8 mouse cellular contexts compared by ENCODE assay signal in genomic region chr12:101912626-101913490, GRCm38 (mm10). TPM values are rescaled to one million over a fixed set of nuclear protein-coding genes. Genes with fewer than 3 reads are reported as not detected.
DNase-seq lines count a peak whose midpoint lies in the region; ATAC-seq and TF ChIP-seq lines count a peak whose summit lies in the region.

Gene Trip11 (minus strand): TSS chr12:101913267.

- H3K27ac ChIP-seq in forebrain, embryonic 12.5 days, result peak within 1 kb of the TSS; percentile 67
- peak within 1 kb of the TSS; percentile 92 for H3K27ac ChIP-seq in heart, postnatal 0 days (ENCODE audit: low read depth)
- H3K27ac ChIP-seq in liver, embryonic 14.5 days, result peak within 1 kb of the TSS; percentile 71
- peak within 1 kb of the TSS; percentile 88 for H3K27ac ChIP-seq in stomach, embryonic 15.5 days

- H3K9me3 ChIP-seq in E14TG2a.4 (ENCODE audit: low read length), result no peaks in the 10 kb centered on the region
- no peaks in the 10 kb centered on the region for H3K9me3 ChIP-seq in forebrain, embryonic 12.5 days
- no peaks in the 10 kb centered on the region for H3K9me3 ChIP-seq in heart, postnatal 0 days (replicated peaks; ENCODE audit: control insufficient read depth, low read length)
- H3K9me3 ChIP-seq in liver, embryonic 14.5 days (ENCODE audit: control insufficient read depth, low read length), result no peaks in the 10 kb centered on the region
- no peaks in the 10 kb centered on the region for H3K9me3 ChIP-seq in stomach, embryonic 15.5 days

- H3K4me2 ChIP-seq in forebrain, embryonic 12.5 days, result peak within 1 kb of the TSS; percentile 78
- peak within 1 kb of the TSS; percentile 79 for H3K4me2 ChIP-seq in heart, postnatal 0 days (ENCODE audit: low read depth, low read length)
- H3K4me2 ChIP-seq in liver, embryonic 14.5 days (ENCODE audit: low read depth), result peak within 1 kb of the TSS; percentile 85
- H3K4me2 ChIP-seq in stomach, embryonic 15.5 days, result peak within 1 kb of the TSS; percentile 68

- H3K27me3 ChIP-seq in E14TG2a.4 (ENCODE audit: insufficient read depth, low read length), result peaks cover 13% of the 10 kb centered on the region
- no peaks in the 10 kb centered on the region for H3K27me3 ChIP-seq in forebrain, embryonic 12.5 days
- H3K27me3 ChIP-seq in heart, postnatal 0 days (ENCODE audit: control insufficient read depth, insufficient read depth, low read length), result no peaks in the 10 kb centered on the region
- no peaks in the 10 kb centered on the region; the same call in 1 of the 2 replicates for H3K27me3 ChIP-seq in liver, embryonic 14.5 days (ENCODE audit: control insufficient read depth, insufficient read depth, low read length)
- H3K27me3 ChIP-seq in stomach, embryonic 15.5 days (replicated peaks), result no peaks in the 10 kb centered on the region

- peak within 1 kb of the TSS; percentile 82 for H3K9ac ChIP-seq in forebrain, embryonic 12.5 days
- peak within 1 kb of the TSS; percentile 92 for H3K9ac ChIP-seq in heart, postnatal 0 days (replicated peaks; ENCODE audit: low read depth, low read length)
- H3K9ac ChIP-seq in liver, embryonic 14.5 days (replicated peaks), result peak within 1 kb of the TSS; percentile 96
- H3K9ac ChIP-seq in stomach, embryonic 15.5 days, result peak within 1 kb of the TSS; percentile 79

- WGBS in forebrain, embryonic 12.5 days, result under 1% methylated on average over 69 of the region's 69 CpGs
- WGBS in heart, postnatal 0 days, result under 1% methylated on average over 69 of the region's 69 CpGs
- under 1% methylated on average over 69 of the region's 69 CpGs for WGBS in liver, embryonic 14.5 days (ENCODE audit: insufficient replicate concordance)
- under 1% methylated on average over 69 of the region's 69 CpGs for WGBS in stomach, embryonic 15.5 days

- peak within 1 kb of the TSS; percentile 94 for H3K4me3 ChIP-seq in E14TG2a.4 (replicated peaks; ENCODE audit: low read length)
- peak within 1 kb of the TSS; percentile 70 for H3K4me3 ChIP-seq in forebrain, embryonic 12.5 days (replicated peaks)
- H3K4me3 ChIP-seq in heart, postnatal 0 days (ENCODE audit: low read depth, low read length), result peak within 1 kb of the TSS; percentile 83
- H3K4me3 ChIP-seq in liver, embryonic 14.5 days (ENCODE audit: insufficient read depth in 1 of 2, low read depth in 2 of 2, low read length in 2 of 2), result peak within 1 kb of the TSS; percentile 88 to 96
- peak within 1 kb of the TSS; percentile 79 for H3K4me3 ChIP-seq in stomach, embryonic 15.5 days (replicated peaks)

- H3K36me3 ChIP-seq in E14TG2a.4 (ENCODE audit: insufficient read depth, low read length), result peaks cover 12% of the 10 kb centered on the region
- H3K36me3 ChIP-seq in forebrain, embryonic 12.5 days (replicated peaks), result peaks cover 13% of the 10 kb centered on the region
- peaks cover 10% of the 10 kb centered on the region for H3K36me3 ChIP-seq in heart, postnatal 0 days (replicated peaks; ENCODE audit: control insufficient read depth, insufficient read depth, low read length)
- H3K36me3 ChIP-seq in liver, embryonic 14.5 days (replicated peaks; ENCODE audit: control insufficient read depth, insufficient read depth, low read depth), result no peaks in the 10 kb centered on the region
- H3K36me3 ChIP-seq in stomach, embryonic 15.5 days, result peaks cover 10% of the 10 kb centered on the region; the same call in 1 of the 2 replicates

- peak; percentile 76 for DNase-seq in c-Kit-positive CD71-positive TER-119-negative erythroid progenitor cells, embryonic 14.5 days (ENCODE audit: low read depth)
- DNase-seq in heart, postnatal 0 days (ENCODE audit: low spot score), result peak; percentile 85
- peak; percentile 95 to 96 for DNase-seq in kidney, postnatal 36 days
- peak; percentile 76 to 82 (median 76) for DNase-seq in liver, embryonic 14.5 days (ENCODE audit: low read depth in 3 of 3, low spot score in 3 of 3)
- peak; percentile 83 for DNase-seq in neural tube, embryonic 10.5 days (ENCODE audit: extremely low spot score, low spot score)

- peaks cover 14% of the 10 kb centered on the region for H3K4me1 ChIP-seq in E14TG2a.4 (replicated peaks; ENCODE audit: low read depth, low read length)
- H3K4me1 ChIP-seq in forebrain, embryonic 12.5 days, result peaks cover 18% of the 10 kb centered on the region
- peaks cover 24% of the 10 kb centered on the region for H3K4me1 ChIP-seq in heart, postnatal 0 days (ENCODE audit: control insufficient read depth, insufficient read depth)
- peaks cover 6 to 13% of the 10 kb centered on the region in 2 experiments; a peak in 3 of 4 replicates for H3K4me1 ChIP-seq in liver, embryonic 14.5 days (replicated peaks; ENCODE audit: control insufficient read depth in 2 of 2, insufficient read depth in 2 of 2, low read length in 1 of 2)
- H3K4me1 ChIP-seq in stomach, embryonic 15.5 days, result 0 out of 2 replicates have a peak, but pooled peaks cover 5% of the 10 kb centered on the region

- TF ChIP-seq EP300 in heart, postnatal 0 days (IDR thresholded peaks at IDR 0.05; ENCODE audit: low read depth), result no peak
- no peak for TF ChIP-seq EP300 in liver, embryonic 14.5 days (IDR thresholded peaks at IDR 0.05; ENCODE audit: low read depth)

- peak; percentile 95 for ATAC-seq in forebrain, embryonic 12.5 days (ENCODE audit: low FRiP score)
- ATAC-seq in heart, postnatal 0 days (ENCODE audit: insufficient read depth, low read depth), result peak; percentile 95
- peak; percentile 97 for ATAC-seq in liver, embryonic 14.5 days (ENCODE audit: insufficient read depth)
- peak; percentile 96 for ATAC-seq in stomach, embryonic 15.5 days (ENCODE audit: insufficient read depth, low FRiP score, low read depth)

- no peak for TF ChIP-seq CTCF in E14TG2a.4 (conservative IDR thresholded peaks at IDR 0.05; ENCODE audit: low read length)
- TF ChIP-seq CTCF in heart, postnatal 0 days (IDR thresholded peaks at IDR 0.05; ENCODE audit: low read depth), result no peak
- TF ChIP-seq CTCF in liver, embryonic 14.5 days (IDR thresholded peaks at IDR 0.05; ENCODE audit: low read depth), result no peak

RNA-seq across cellular contexts. Expression of gene Trip11, which starts in this region (rescaled TPM):
- polyA plus RNA-seq in forebrain, embryonic 12.5 days (2016; fragmentation: Nextera tagmentation; extraction: Ambion mirVana), result 19.3 and 22.5 TPM in 2 replicates
- 9.8 and 23.4 TPM in 2 replicates for total RNA-seq in heart, postnatal 0 days (2014; rRNA removed; ENCODE audit: low replicate concordance)
- 19.7 and 20.7 TPM in 2 replicates for polyA plus RNA-seq in heart, postnatal 0 days (2015; fragmentation: Nextera tagmentation; extraction: Ambion mirVana)
- polyA plus RNA-seq in liver, embryonic 14.5 days (2012; rRNA removed), result 1.4 and 2.2 TPM in 2 replicates
- 5.2 and 6.1 TPM in 2 replicates for polyA plus RNA-seq in liver, embryonic 14.5 days (2014; fragmentation: Nextera tagmentation; extraction: Ambion mirVana)
- 32.3 and 35.9 TPM in 2 replicates for polyA plus RNA-seq in stomach, embryonic 15.5 days (2015; fragmentation: Nextera tagmentation; extraction: Ambion mirVana)

Comparison
In these comparisons a context has a peak if more than half of its experiments do, and no peak if none do; other contexts are left out.
1. Peak in every context shown above with its lines: DNase-seq, ATAC-seq, H3K4me3 ChIP-seq and H3K27ac ChIP-seq.